Comparison of ENCODE assay signal across 10 mouse cellular contexts in genomic region chr6:135351638-135352302, GRCm38 (mm10). TPM values are rescaled to one million over a fixed set of nuclear protein-coding genes. Genes with fewer than 3 reads are reported as not detected.
A peak's percentile ranks its signal among the peaks of the same experiment; 100 is the strongest.
DNase-seq lines count a peak whose midpoint lies in the region; ATAC-seq and TF ChIP-seq lines count a peak whose summit lies in the region.
"Had no signal": no experiment of that assay in that cellular context is flagged by ENCODE, and none has a peak within 500 bp of the region (broad histone marks: within the 10 kb centered on the region; RNA-seq: fewer than 3 reads in every experiment).

No protein-coding gene starts in this region.

- ATAC-seq in erythroid progenitor cell, adult 5-6 weeks (replicated peaks; ENCODE audit: low FRiP score, poor library complexity, severe bottlenecking) = no peak

- H3K4me3 ChIP-seq in gastrocnemius, adult 2 months = no peak overlapping the region

- DNase-seq in gastrocnemius, adult 2 months = peak; percentile 44
- DNase-seq in gastrocnemius, postnatal 25 days = no peak
- DNase-seq in 3134 (ENCODE audit: extremely low read depth, insufficient read length, low spot score) = peak; percentile 94
- DNase-seq in gastrocnemius, postnatal 14 days = peak; percentile 61
- DNase-seq in kidney, postnatal 25 days = peak; percentile 81 to 89
- no peak for DNase-seq in layer of hippocampus, adult 9-11 months
- no peak for DNase-seq in B cell, adult 2 months
- DNase-seq: thymus, postnatal 14 days had no signal

- no peak for TF ChIP-seq CTCF in gastrocnemius, adult 2 months (IDR thresholded peaks at IDR 0.05)

- no peak overlapping the region for H3K27ac ChIP-seq in gastrocnemius, adult 2 months

- intact Hi-C loops in gastrocnemius, adult 2 months (cut with DNase I) = no loop called here
- intact Hi-C loops in gastrocnemius, postnatal 14 days (cut with DNase I; ENCODE audit: low total_unique reads) = no loop called here

RNA-seq across cellular contexts. Expression of gene Emp1, which starts 10.6 kb away (rescaled TPM):
- total RNA-seq in gastrocnemius, adult 2 months (2021) = 10 to 100 TPM; 20.3 to 60.2 TPM
- 10 to 100 TPM; 47.3 to 59.7 TPM for total RNA-seq in gastrocnemius, postnatal 25 days (2021)
- total RNA-seq in gastrocnemius, postnatal 14 days (2021) = 100 to 1,000 TPM in 1 of 2 experiments, 10 to 100 TPM in 1; 83.9 to 105 TPM
- total RNA-seq in erythroid progenitor cell, adult 5-6 weeks (2015; ENCODE audit: low replicate concordance) = 3.2 TPM in 1 of 2 replicates, not detected in the other
- total RNA-seq in erythroid progenitor cell, adult 5-6 weeks (2017; ENCODE audit: low replicate concordance) = 0.77 and 2.0 TPM in 2 replicates

RNA-seq across cellular contexts. Expression of gene Pbp2, which starts 41.6 kb away (rescaled TPM):
- total RNA-seq in gastrocnemius, adult 2 months (2021) = under 1 TPM in 1 of 2 experiments, not detected in 1; 0.17 TPM
- total RNA-seq in gastrocnemius, postnatal 25 days (2021) = not detected
- not detected for total RNA-seq in gastrocnemius, postnatal 14 days (2021)
- total RNA-seq in erythroid progenitor cell, adult 5-6 weeks (2015; ENCODE audit: low replicate concordance) = 1.7 TPM in 1 of 2 replicates, not detected in the other
- total RNA-seq in erythroid progenitor cell, adult 5-6 weeks (2017; ENCODE audit: low replicate concordance) = not detected in 2 replicates
- total RNA-seq: hematopoietic stem cell, adult 5-6 weeks had no signal

Comparison
In these comparisons a context has a peak if more than half of its experiments do, and no peak if none do; other contexts are left out.
1. DNase-seq: peak in gastrocnemius, adult 2 months (single experiment), 3134 (single experiment), gastrocnemius, postnatal 14 days (single experiment) and kidney, postnatal 25 days (2 of 2); none in gastrocnemius, postnatal 25 days (single experiment), layer of hippocampus, adult 9-11 months (single experiment) and B cell, adult 2 months (0 of 2).
2. RNA of gene Emp1, which starts 10.6 kb away (total RNA-seq): 83.9 to 105 TPM in gastrocnemius, postnatal 14 days, 20.3 to 60.2 TPM in gastrocnemius, adult 2 months and 47.3 to 59.7 TPM in gastrocnemius, postnatal 25 days; 0.77 to 3.2 TPM in erythroid progenitor cell, adult 5-6 weeks; every median in the first group is over 4 times any median in the second.